Mouse (Mus musculus) C2C12 (cell line): ENCODE data around the gene Txk.

Source experiments
- CEBPB ChIP-seq: IDR thresholded peaks from one replicate; pipeline ENCODE4 v1.6.1; 2011; ENCODE audit warnings: low read depth, mild to moderate bottlenecking, control low read depth, moderate library complexity
- CTCF ChIP-seq: IDR thresholded peaks from one replicate; pipeline ENCODE4 v1.5.1; 2011; ENCODE audit not compliant: control insufficient read depth, insufficient read depth, insufficient read length
- MAX ChIP-seq: IDR thresholded peaks from one replicate; pipeline ENCODE4 v1.6.1; 2011; ENCODE audit warnings: mild to moderate bottlenecking, control low read depth
- MYOG ChIP-seq: IDR thresholded peaks from one replicate; pipeline ENCODE4 v1.6.1; 2011; ENCODE audit not compliant: control insufficient read depth, insufficient read length; ENCODE audit errors: extremely low read depth
- USF1 ChIP-seq: IDR thresholded peaks from one replicate; pipeline ENCODE4 v1.6.1; 2011; ENCODE audit warnings: low read depth, mild to moderate bottlenecking, control low read depth, moderate library complexity

- TF ChIP-seq CTCF (no peak), USF1 (no peak), MAX (no peak), MYOG (no peak), CEBPB (no peak)
These were observed 105.1 kb downstream of the Txk start, which contains the start of gene Nipal1 for GRCm38 (mm10) chr5:72647418-72647907.
